Mouse (Mus musculus): ENCODE measurements around the gene Olfr5. TPM values are rescaled to one million over a fixed set of nuclear protein-coding genes. Genes with fewer than 3 reads are reported as not detected.

The Olfr5 gene
- polyA plus RNA-seq, 1 experiment from 2014 or later = not detected

GRCm38 (mm10) chr7:6441173-6441572 is 45.6 kb downstream of the Olfr5 start:
- Histone ChIP-seq H3K4me1 (no peaks in the 10 kb centered on the region), H3K27me3 (replicated peaks) (no peaks in the 10 kb centered on the region), H3K9me3 (replicated peaks) (no peaks in the 10 kb centered on the region), H3K27ac (replicated peaks) (no peak overlapping the region), H3K9ac (replicated peaks) (no peak overlapping the region), H3K36me3 (no peaks in the 10 kb centered on the region), H3K4me3 (replicated peaks) (no peak overlapping the region), H3K4me2 (no peak overlapping the region)
- WGBS = 77% methylated on average over 2 of the region's 2 CpGs
- no peak for ATAC-seq (ENCODE audit: low FRiP score)

GRCm38 (mm10) chr7:6438388-6438787 is 48.4 kb downstream of the Olfr5 start, which contains the start of gene Olfr1344:
TSS of gene Olfr1344 (plus strand) at chr7:6438688.
- Histone ChIP-seq H3K9ac (replicated peaks) (no peak within 1 kb of the TSS), H3K9me3 (replicated peaks) (no peaks in the 10 kb centered on the region), H3K4me1 (peaks cover 19% of the 10 kb centered on the region), H3K4me2 (no peak within 1 kb of the TSS), H3K27me3 (replicated peaks) (no peaks in the 10 kb centered on the region), H3K36me3 (no peaks in the 10 kb centered on the region), H3K27ac (replicated peaks) (no peak within 1 kb of the TSS), H3K4me3 (replicated peaks) (no peak within 1 kb of the TSS)
- 76% methylated on average over 3 of the region's 3 CpGs for WGBS
- ATAC-seq (ENCODE audit: low FRiP score) = no peak

- Histone ChIP-seq H3K36me3 (peaks cover 15% of the 10 kb centered on the region; the same call in 1 of the 2 replicates), H3K4me1 (peaks cover 13% of the 10 kb centered on the region), H3K27me3 (replicated peaks) (no peaks in the 10 kb centered on the region), H3K9ac (replicated peaks) (no peak overlapping the region), H3K27ac (replicated peaks) (no peak overlapping the region), H3K9me3 (replicated peaks) (0 out of 2 replicates have a peak, but pooled peaks cover 3% of the 10 kb centered on the region), H3K4me3 (replicated peaks) (no peak overlapping the region), H3K4me2 (no peak overlapping the region)
- no peak for ATAC-seq (ENCODE audit: low FRiP score)
- WGBS = 29% methylated on average over 2 of the region's 2 CpGs
These were observed 56.4 kb downstream of the Olfr5 start for GRCm38 (mm10) chr7:6430342-6430741.

GRCm38 (mm10) chr7:6429381-6429780 is 57.4 kb downstream of the Olfr5 start:
- 85% methylated on average over 3 of the region's 3 CpGs for WGBS
- H3K27ac ChIP-seq (replicated peaks) = no peak overlapping the region
- H3K4me2 ChIP-seq = no peak overlapping the region
- ATAC-seq (ENCODE audit: low FRiP score) = no peak
- 0 out of 2 replicates have a peak, but pooled peaks cover 3% of the 10 kb centered on the region for H3K9me3 ChIP-seq (replicated peaks)
- no peaks in the 10 kb centered on the region for H3K27me3 ChIP-seq (replicated peaks)
- no peak overlapping the region for H3K9ac ChIP-seq (replicated peaks)
- peaks cover 15% of the 10 kb centered on the region; the same call in 1 of the 2 replicates for H3K36me3 ChIP-seq
- peaks cover 6% of the 10 kb centered on the region; the same call in 1 of the 2 replicates for H3K4me1 ChIP-seq
- no peak overlapping the region for H3K4me3 ChIP-seq (replicated peaks)

Other genes with a start within 250 kb of the Olfr5 start
- 0.37 TPM in 1 of 2 replicates, not detected in the other for gene Epp13, start 234.2 kb downstream of the Olfr5 start, polyA plus RNA-seq (2015; fragmentation: Nextera tagmentation; extraction: Ambion mirVana)
- 14.3 and 16.2 TPM in 2 replicates for gene Zfp667, start 200.4 kb downstream of the Olfr5 start, polyA plus RNA-seq (2015; fragmentation: Nextera tagmentation; extraction: Ambion mirVana)
- gene Zfp583, start 155.7 kb downstream of the Olfr5 start, polyA plus RNA-seq (2015; fragmentation: Nextera tagmentation; extraction: Ambion mirVana) = 12.7 and 13.7 TPM in 2 replicates
- gene Gm3854, start 143.2 kb downstream of the Olfr5 start, polyA plus RNA-seq (2015; fragmentation: Nextera tagmentation; extraction: Ambion mirVana) = 7.3 and 9.0 TPM in 2 replicates
- 4.0 and 5.9 TPM in 2 replicates for gene Zfp78, start 123.7 kb downstream of the Olfr5 start, polyA plus RNA-seq (2015; fragmentation: Nextera tagmentation; extraction: Ambion mirVana)
- 13.2 and 13.8 TPM in 2 replicates for gene Zfp28, start 103.6 kb downstream of the Olfr5 start, polyA plus RNA-seq (2015; fragmentation: Nextera tagmentation; extraction: Ambion mirVana)
- 7.8 and 9.5 TPM in 2 replicates for gene Smim17, start 88.2 kb downstream of the Olfr5 start, polyA plus RNA-seq (2015; fragmentation: Nextera tagmentation; extraction: Ambion mirVana)
- 0.15 TPM in 1 of 2 replicates, not detected in the other for gene Gm20715, start 76.7 kb downstream of the Olfr5 start, polyA plus RNA-seq (2015; fragmentation: Nextera tagmentation; extraction: Ambion mirVana)
- 0.05 and 0.10 TPM in 2 replicates for gene Olfr1344, start 48.3 kb downstream of the Olfr5 start, polyA plus RNA-seq (2015; fragmentation: Nextera tagmentation; extraction: Ambion mirVana)
- 0.03 TPM in 1 of 2 replicates, not detected in the other for gene Olfr1336, start 30.8 kb downstream of the Olfr5 start, polyA plus RNA-seq (2015; fragmentation: Nextera tagmentation; extraction: Ambion mirVana)
- not detected in 2 replicates for gene Olfr1346, start 19.8 kb downstream of the Olfr5 start, polyA plus RNA-seq (2015; fragmentation: Nextera tagmentation; extraction: Ambion mirVana)
- not detected in 2 replicates for gene Olfr1347, start 12.8 kb upstream of the Olfr5 start, polyA plus RNA-seq (2015; fragmentation: Nextera tagmentation; extraction: Ambion mirVana)
- gene Olfr1348, start 21.8 kb upstream of the Olfr5 start, polyA plus RNA-seq (2015; fragmentation: Nextera tagmentation; extraction: Ambion mirVana) = not detected in 2 replicates
- not detected in 2 replicates for gene Olfr1349, start 36.0 kb upstream of the Olfr5 start, polyA plus RNA-seq (2015; fragmentation: Nextera tagmentation; extraction: Ambion mirVana)
- gene Olfr1350, start 77.9 kb upstream of the Olfr5 start, polyA plus RNA-seq (2015; fragmentation: Nextera tagmentation; extraction: Ambion mirVana) = not detected in 2 replicates
- gene Zim1, start 209.5 kb upstream of the Olfr5 start, polyA plus RNA-seq (2015; fragmentation: Nextera tagmentation; extraction: Ambion mirVana) = 5.7 and 7.2 TPM in 2 replicates
- 103 and 104 TPM in 2 replicates for gene Peg3, start 243.5 kb upstream of the Olfr5 start, polyA plus RNA-seq (2015; fragmentation: Nextera tagmentation; extraction: Ambion mirVana)
- gene Usp29, start 243.6 kb upstream of the Olfr5 start, polyA plus RNA-seq (2015; fragmentation: Nextera tagmentation; extraction: Ambion mirVana) = 25.6 and 32.1 TPM in 2 replicates

Data from neural tube, embryonic 15.5 days (tissue).